16 mouse cellular contexts compared by ENCODE assay signal in the genomic region with DNA sequence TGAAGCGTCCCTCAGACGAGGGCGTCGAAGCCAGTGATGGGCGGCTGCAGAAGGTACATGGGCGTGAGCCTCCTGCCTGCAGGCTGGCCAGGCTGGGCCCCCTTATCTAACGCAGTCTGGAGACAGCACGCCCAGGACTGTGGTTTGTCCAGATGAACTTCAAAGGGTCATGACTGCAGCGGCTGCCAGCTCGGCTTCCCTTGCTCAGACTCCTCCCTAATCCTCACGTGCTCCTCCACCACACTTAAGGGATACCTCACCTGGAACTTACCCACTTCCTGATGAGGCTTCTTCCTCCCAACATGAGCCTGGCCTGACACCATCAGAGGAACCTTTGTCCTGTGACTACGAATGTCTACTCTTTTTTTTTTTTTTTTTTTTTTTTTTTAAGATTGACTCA. TPM values are rescaled to one million over a fixed set of nuclear protein-coding genes. Genes with fewer than 3 reads are reported as not detected.
DNase-seq lines count a peak whose midpoint lies in the region; ATAC-seq and TF ChIP-seq lines count a peak whose summit lies in the region.
"Had no signal": no experiment of that assay in that cellular context is flagged by ENCODE, and none has a peak within 500 bp of the region (broad histone marks: within the 10 kb centered on the region; RNA-seq: fewer than 3 reads in every experiment).

No protein-coding gene starts in this region.

- WGBS in lung, embryonic 14.5 days = 46% methylated on average over 12 of the region's 12 CpGs
- WGBS in lung, adult 2 months = 61% methylated on average over 12 of the region's 12 CpGs
- 54% methylated on average over 12 of the region's 12 CpGs for WGBS in stomach, embryonic 15.5 days

- H3K9me3 ChIP-seq in lung, embryonic 14.5 days (ENCODE audit: low read depth, low read length) = no peaks in the 10 kb centered on the region
- H3K9me3 ChIP-seq in stomach, embryonic 15.5 days = no peaks in the 10 kb centered on the region
- H3K9me3 ChIP-seq: embryonic facial prominence, embryonic 15.5 days had no signal

- H3K36me3 ChIP-seq in lung, embryonic 14.5 days (ENCODE audit: insufficient read depth) = no peaks in the 10 kb centered on the region
- H3K36me3 ChIP-seq in stomach, embryonic 15.5 days = no peaks in the 10 kb centered on the region
- H3K36me3 ChIP-seq: embryonic facial prominence, embryonic 15.5 days; limb, embryonic 12.5 days; neural tube, embryonic 12.5 days had no signal

- no peak for TF ChIP-seq POLR2A in lung, adult 2 months (IDR thresholded peaks at IDR 0.05; ENCODE audit: borderline replicate concordance, extremely low read depth, low read depth, low read length)

- no peak overlapping the region for H3K4me2 ChIP-seq in lung, embryonic 14.5 days
- no peak overlapping the region for H3K4me2 ChIP-seq in stomach, embryonic 15.5 days
- H3K4me2 ChIP-seq: embryonic facial prominence, embryonic 15.5 days; limb, embryonic 12.5 days; neural tube, embryonic 12.5 days had no signal

- 0 out of 2 replicates have a peak, but pooled peaks have one; percentile 32 for ATAC-seq in lung, embryonic 14.5 days (ENCODE audit: insufficient read depth)
- peak; percentile 75 for ATAC-seq in stomach, embryonic 15.5 days (ENCODE audit: insufficient read depth, low FRiP score, low read depth)
- ATAC-seq: inflammation-experienced regulatory T-cells, adult 6 months had no signal

- no peaks in the 10 kb centered on the region; the same call in 1 of the 2 replicates for H3K4me1 ChIP-seq in lung, embryonic 14.5 days (ENCODE audit: insufficient read depth)
- no peaks in the 10 kb centered on the region for H3K4me1 ChIP-seq in lung, adult 2 months (ENCODE audit: control insufficient read depth, insufficient read depth, low read length)
- H3K4me1 ChIP-seq in stomach, embryonic 15.5 days = 0 out of 2 replicates have a peak, but pooled peaks cover 9% of the 10 kb centered on the region

- no peaks in the 10 kb centered on the region for H3K27me3 ChIP-seq in lung, embryonic 14.5 days (ENCODE audit: insufficient read depth, low read length)
- no peaks in the 10 kb centered on the region for H3K27me3 ChIP-seq in stomach, embryonic 15.5 days (replicated peaks)
- H3K27me3 ChIP-seq: embryonic facial prominence, embryonic 15.5 days had no signal

- H3K4me3 ChIP-seq in lung, embryonic 14.5 days (ENCODE audit: low read depth, low read length) = no peak overlapping the region
- H3K4me3 ChIP-seq in lung, adult 2 months (replicated peaks; ENCODE audit: extremely low read depth, low read depth, low read length) = no peak overlapping the region
- no peak overlapping the region for H3K4me3 ChIP-seq in stomach, embryonic 15.5 days (replicated peaks)
- H3K4me3 ChIP-seq: embryonic facial prominence, embryonic 15.5 days; limb, embryonic 12.5 days; neural tube, embryonic 12.5 days had no signal

- H3K27ac ChIP-seq in lung, embryonic 14.5 days (ENCODE audit: low read depth) = no peak overlapping the region
- H3K27ac ChIP-seq in stomach, embryonic 15.5 days = no peak overlapping the region
- H3K27ac ChIP-seq: embryonic facial prominence, embryonic 15.5 days; limb, embryonic 12.5 days; neural tube, embryonic 12.5 days had no signal

- no peak for TF ChIP-seq CTCF in lung, embryonic 14.5 days (IDR thresholded peaks at IDR 0.05; ENCODE audit: low read depth)
- no peak for TF ChIP-seq CTCF in lung, adult 2 months (IDR thresholded peaks at IDR 0.05; ENCODE audit: insufficient read depth, low read length)

- H3K9ac ChIP-seq in lung, embryonic 14.5 days = no peak overlapping the region
- H3K9ac ChIP-seq in stomach, embryonic 15.5 days = no peak overlapping the region
- H3K9ac ChIP-seq: embryonic facial prominence, embryonic 15.5 days; neural tube, embryonic 12.5 days had no signal

- DNase-seq in lung, embryonic 14.5 days = no peak
- no peak for DNase-seq in lung, adult 2 months
- peak; percentile 35 for DNase-seq in T-cell, adult 2 months (ENCODE audit: low spot score)
- DNase-seq in liver = peak; percentile 90
- DNase-seq in adrenal gland, adult 2 months = no peak
- DNase-seq in cerebellum, adult 9-10 months = no peak
- DNase-seq in adrenal gland, adult 18-20 months (ENCODE audit: low spot score in 2 of 2) = no peak
- DNase-seq: adrenal gland, postnatal 10 days; cerebellum, adult 11-12 months; retina, postnatal 1 day had no signal

RNA-seq across cellular contexts. Expression of gene Tha1, which starts 41.2 kb away (rescaled TPM):
- 3.4 and 3.7 TPM in 2 replicates for polyA plus RNA-seq in lung, embryonic 14.5 days (2014; fragmentation: Nextera tagmentation; extraction: Ambion mirVana)
- polyA plus RNA-seq in lung, adult 2 months (2012; rRNA removed) = 11.7 and 15.5 TPM in 2 replicates
- 7.1 and 7.2 TPM in 2 replicates for polyA plus RNA-seq in stomach, embryonic 15.5 days (2015; fragmentation: Nextera tagmentation; extraction: Ambion mirVana)
- 1 to 10 TPM; 8.4 to 9.5 TPM for total RNA-seq in adrenal gland, adult 2 months (2021)
- 40.3 and 49.3 TPM in 2 replicates for polyA plus RNA-seq in adrenal gland, adult 2 months (2012; rRNA removed)
- total RNA-seq in adrenal gland, adult 18-20 months (2021) = 10 to 100 TPM in 1 of 2 experiments, 1 to 10 TPM in 1; 9.4 to 13.0 TPM

RNA-seq across cellular contexts. Expression of gene Tmem235, which starts 54.0 kb away (rescaled TPM):
- not detected in 2 replicates for polyA plus RNA-seq in lung, embryonic 14.5 days (2014; fragmentation: Nextera tagmentation; extraction: Ambion mirVana)
- polyA plus RNA-seq in lung, adult 2 months (2012; rRNA removed) = not detected in 2 replicates
- polyA plus RNA-seq in stomach, embryonic 15.5 days (2015; fragmentation: Nextera tagmentation; extraction: Ambion mirVana) = not detected in 2 replicates
- total RNA-seq in adrenal gland, adult 2 months (2021) = not detected
- not detected in 2 replicates for polyA plus RNA-seq in adrenal gland, adult 2 months (2012; rRNA removed)
- total RNA-seq in adrenal gland, adult 18-20 months (2021) = not detected
- total RNA-seq: adrenal gland, postnatal 10 days had no signal
- polyA plus RNA-seq: embryonic facial prominence, embryonic 15.5 days; heart, embryonic 14.5 days; inflammation-experienced regulatory T-cells, adult 6 months; limb, embryonic 12.5 days; neural tube, embryonic 12.5 days had no signal

RNA-seq across cellular contexts. Expression of gene Socs3, which starts 55.3 kb away (rescaled TPM):
- 5.4 and 6.4 TPM in 2 replicates for polyA plus RNA-seq in lung, embryonic 14.5 days (2014; fragmentation: Nextera tagmentation; extraction: Ambion mirVana)
- 32.1 and 40.6 TPM in 2 replicates for polyA plus RNA-seq in lung, adult 2 months (2012; rRNA removed)
- 16.0 and 18.5 TPM in 2 replicates for polyA plus RNA-seq in stomach, embryonic 15.5 days (2015; fragmentation: Nextera tagmentation; extraction: Ambion mirVana)
- total RNA-seq in adrenal gland, adult 2 months (2021) = 1 to 10 TPM; 3.2 to 6.9 TPM
- polyA plus RNA-seq in adrenal gland, adult 2 months (2012; rRNA removed) = 14.1 and 14.8 TPM in 2 replicates
- total RNA-seq in adrenal gland, adult 18-20 months (2021) = 1 to 10 TPM; 4.2 to 5.6 TPM

Comparison
In these comparisons a context has a peak if more than half of its experiments do, and no peak if none do; other contexts are left out.
1. DNase-seq: peak in T-cell, adult 2 months (single experiment) and liver (single experiment); none in lung, embryonic 14.5 days (single experiment), lung, adult 2 months (single experiment), adrenal gland, adult 2 months (single experiment), cerebellum, adult 9-10 months (single experiment) and adrenal gland, adult 18-20 months (0 of 2).